Mouse (Mus musculus): ENCODE results near the gene Lrrc25.

- TF ChIP-seq CTCF (IDR thresholded peaks at IDR 0.05; ENCODE audit: low read depth) (no peak), EP300 (IDR thresholded peaks at IDR 0.05; ENCODE audit: low read depth) (peak; percentile 96)
Measured at GRCm38 (mm10) chr8:70622220-70622619, 6.3 kb downstream of the Lrrc25 start.
